Mouse (Mus musculus): ENCODE measurements around the gene Hivep3. TPM values are rescaled to one million over a fixed set of nuclear protein-coding genes. Genes with fewer than 3 reads are reported as not detected.

The Hivep3 gene
- total and polyA plus RNA-seq, 3 experiments: 5.1 to 8.2 (median 6.0) TPM

GRCm38 (mm10) chr4:119881292-119881691, 147.7 kb downstream of the Hivep3 start:
- WGBS: 89% methylated on average over 4 of the region's 4 CpGs
- intact Hi-C loops (cut with DNase I): loop anchor here (5.0 kb wide), 1 partner anchor 64 kb away; no protein-coding TSS in a partner anchor

GRCm38 (mm10) chr4:119882401-119882800, 148.8 kb downstream of the Hivep3 start:
- H3K4me1 ChIP-seq (ENCODE audit: control insufficient read depth, insufficient read depth, low read length): no peaks in the 10 kb centered on the region
- intact Hi-C loops (cut with DNase I): loop anchor here (5.0 kb wide), 1 partner anchor 65 kb away; no protein-coding TSS in a partner anchor
- H3K9ac ChIP-seq (ENCODE audit: low read depth, low read length): no peak overlapping the region
- TF ChIP-seq POLR2A (IDR thresholded peaks at IDR 0.05; ENCODE audit: insufficient read depth, low read depth, low read length) (no peak), EP300 (IDR thresholded peaks at IDR 0.05; ENCODE audit: insufficient read depth, low read depth, low read length) (no peak), CTCF (IDR thresholded peaks at IDR 0.05) (no peak)
- no peak for DNase-seq
- H3K36me3 ChIP-seq (ENCODE audit: control insufficient read depth, insufficient read depth, low read length): no peaks in the 10 kb centered on the region
- WGBS: 24% methylated on average over 4 of the region's 4 CpGs
- no peak overlapping the region for H3K4me3 ChIP-seq
- no peaks in the 10 kb centered on the region for H3K27me3 ChIP-seq (ENCODE audit: control insufficient read depth, insufficient read depth, low read length)
- H3K79me2 ChIP-seq (replicated peaks; ENCODE audit: control insufficient read depth, insufficient read depth, low read length): no peaks in the 10 kb centered on the region
- H3K27ac ChIP-seq: no peak overlapping the region

More at GRCm38 (mm10) chr4:119881292-119881691, 147.7 kb downstream of the Hivep3 start:
- no peak overlapping the region for H3K9ac ChIP-seq (ENCODE audit: low read depth, low read length)
- H3K4me1 ChIP-seq (ENCODE audit: control insufficient read depth, insufficient read depth, low read length): no peaks in the 10 kb centered on the region
- DNase-seq: no peak
- no peak overlapping the region for H3K4me3 ChIP-seq
- H3K27ac ChIP-seq: no peak overlapping the region
- no peaks in the 10 kb centered on the region for H3K27me3 ChIP-seq (ENCODE audit: control insufficient read depth, insufficient read depth, low read length)
- TF ChIP-seq POLR2A (IDR thresholded peaks at IDR 0.05; ENCODE audit: insufficient read depth, low read depth, low read length) (no peak), CTCF (IDR thresholded peaks at IDR 0.05) (no peak), EP300 (IDR thresholded peaks at IDR 0.05; ENCODE audit: insufficient read depth, low read depth, low read length) (no peak)
- no peaks in the 10 kb centered on the region for H3K36me3 ChIP-seq (ENCODE audit: control insufficient read depth, insufficient read depth, low read length)
- H3K79me2 ChIP-seq (replicated peaks; ENCODE audit: control insufficient read depth, insufficient read depth, low read length): no peaks in the 10 kb centered on the region

- no peak overlapping the region for H3K27ac ChIP-seq
- TF ChIP-seq CTCF (IDR thresholded peaks at IDR 0.05) (no peak), EP300 (IDR thresholded peaks at IDR 0.05; ENCODE audit: insufficient read depth, low read depth, low read length) (no peak), POLR2A (IDR thresholded peaks at IDR 0.05; ENCODE audit: insufficient read depth, low read depth, low read length) (no peak)
- 62% methylated on average over 5 of the region's 5 CpGs for WGBS
- no peak overlapping the region for H3K9ac ChIP-seq (ENCODE audit: low read depth, low read length)
- no peaks in the 10 kb centered on the region for H3K36me3 ChIP-seq (ENCODE audit: control insufficient read depth, insufficient read depth, low read length)
- intact Hi-C loops (cut with DNase I): loop anchor here (5.0 kb wide), 1 partner anchor 66 kb away; no protein-coding TSS in a partner anchor
- no peaks in the 10 kb centered on the region for H3K79me2 ChIP-seq (replicated peaks; ENCODE audit: control insufficient read depth, insufficient read depth, low read length)
- no peaks in the 10 kb centered on the region for H3K27me3 ChIP-seq (ENCODE audit: control insufficient read depth, insufficient read depth, low read length)
- H3K4me1 ChIP-seq (ENCODE audit: control insufficient read depth, insufficient read depth, low read length): no peaks in the 10 kb centered on the region
- H3K4me3 ChIP-seq: no peak overlapping the region
- DNase-seq: no peak
Measured at GRCm38 (mm10) chr4:119882814-119883213, 149.2 kb downstream of the Hivep3 start.

GRCm38 (mm10) chr4:119886621-119887020, 153.0 kb downstream of the Hivep3 start:
- H3K4me3 ChIP-seq: no peak overlapping the region
- H3K27ac ChIP-seq: no peak overlapping the region
- H3K9ac ChIP-seq (ENCODE audit: low read depth, low read length): no peak overlapping the region
- WGBS: 39% methylated on average over 3 of the region's 3 CpGs
- no peaks in the 10 kb centered on the region for H3K4me1 ChIP-seq (ENCODE audit: control insufficient read depth, insufficient read depth, low read length)
- DNase-seq: no peak
- H3K79me2 ChIP-seq (replicated peaks; ENCODE audit: control insufficient read depth, insufficient read depth, low read length): no peaks in the 10 kb centered on the region
- H3K36me3 ChIP-seq (ENCODE audit: control insufficient read depth, insufficient read depth, low read length): no peaks in the 10 kb centered on the region
- TF ChIP-seq CTCF (IDR thresholded peaks at IDR 0.05) (no peak), POLR2A (IDR thresholded peaks at IDR 0.05; ENCODE audit: insufficient read depth, low read depth, low read length) (no peak), EP300 (IDR thresholded peaks at IDR 0.05; ENCODE audit: insufficient read depth, low read depth, low read length) (no peak)
- no peaks in the 10 kb centered on the region for H3K27me3 ChIP-seq (ENCODE audit: control insufficient read depth, insufficient read depth, low read length)
- intact Hi-C loops (cut with DNase I): no loop called here

DNA sequence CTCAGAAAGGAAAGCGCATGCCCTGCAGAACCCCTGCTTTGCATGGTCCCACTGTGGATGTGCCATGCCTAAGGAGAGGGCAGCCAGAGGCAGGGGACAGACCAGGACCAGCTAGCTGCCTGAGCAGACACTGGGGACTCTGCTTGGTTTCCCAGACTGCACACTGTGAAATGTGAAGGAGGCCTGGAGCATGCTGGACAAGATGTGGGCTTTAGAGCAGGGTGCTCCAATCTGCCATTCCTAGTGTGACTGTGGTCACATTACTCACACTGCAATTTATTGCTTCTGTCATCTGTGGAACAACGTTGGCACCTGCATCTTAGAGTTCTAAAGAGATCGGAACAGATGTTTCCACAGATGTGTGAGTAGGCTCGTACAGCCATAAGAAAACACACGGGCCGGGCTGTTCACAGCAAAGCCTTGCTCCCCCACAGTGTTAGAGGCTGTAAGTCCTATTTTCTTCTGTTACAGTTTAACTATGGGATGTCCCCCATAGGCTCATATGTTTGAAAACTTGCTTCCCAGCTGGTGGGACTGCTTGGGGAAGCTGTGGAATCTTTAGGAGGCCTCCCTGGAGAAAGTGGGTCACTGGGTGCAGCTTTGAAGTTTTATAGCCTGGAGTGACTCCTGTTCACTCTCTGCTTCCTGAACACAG, 154.1 kb downstream of the Hivep3 start:
- intact Hi-C loops (cut with DNase I): no loop called here
- Histone ChIP-seq H3K27ac (no peak overlapping the region), H3K4me1 (ENCODE audit: control insufficient read depth, insufficient read depth, low read length) (no peaks in the 10 kb centered on the region), H3K79me2 (replicated peaks; ENCODE audit: control insufficient read depth, insufficient read depth, low read length) (no peaks in the 10 kb centered on the region), H3K9ac (ENCODE audit: low read depth, low read length) (no peak overlapping the region), H3K27me3 (ENCODE audit: control insufficient read depth, insufficient read depth, low read length) (no peaks in the 10 kb centered on the region), H3K36me3 (ENCODE audit: control insufficient read depth, insufficient read depth, low read length) (no peaks in the 10 kb centered on the region), H3K4me3 (no peak overlapping the region)
- no peak for DNase-seq
- TF ChIP-seq EP300 (IDR thresholded peaks at IDR 0.05; ENCODE audit: insufficient read depth, low read depth, low read length) (no peak), POLR2A (IDR thresholded peaks at IDR 0.05; ENCODE audit: insufficient read depth, low read depth, low read length) (no peak), CTCF (IDR thresholded peaks at IDR 0.05) (no peak)
- 86% methylated on average over 6 of the region's 6 CpGs for WGBS

- intact Hi-C loops (cut with DNase I): no loop called here
- DNase-seq: no peak
- no peak overlapping the region for H3K9ac ChIP-seq (ENCODE audit: low read depth, low read length)
- H3K4me1 ChIP-seq (ENCODE audit: control insufficient read depth, insufficient read depth, low read length): no peaks in the 10 kb centered on the region
- TF ChIP-seq POLR2A (IDR thresholded peaks at IDR 0.05; ENCODE audit: insufficient read depth, low read depth, low read length) (no peak), EP300 (IDR thresholded peaks at IDR 0.05; ENCODE audit: insufficient read depth, low read depth, low read length) (no peak), CTCF (IDR thresholded peaks at IDR 0.05) (no peak)
- WGBS: 43% methylated on average over 5 of the region's 5 CpGs
- no peaks in the 10 kb centered on the region for H3K36me3 ChIP-seq (ENCODE audit: control insufficient read depth, insufficient read depth, low read length)
- no peaks in the 10 kb centered on the region for H3K27me3 ChIP-seq (ENCODE audit: control insufficient read depth, insufficient read depth, low read length)
- no peak overlapping the region for H3K27ac ChIP-seq
- H3K79me2 ChIP-seq (replicated peaks; ENCODE audit: control insufficient read depth, insufficient read depth, low read length): no peaks in the 10 kb centered on the region
- H3K4me3 ChIP-seq: no peak overlapping the region
Measured at GRCm38 (mm10) chr4:119889760-119890159, 156.2 kb downstream of the Hivep3 start.
